Mouse (Mus musculus): ENCODE results near the gene Gfpt2. TPM values are rescaled to one million over a fixed set of nuclear protein-coding genes. Genes with fewer than 3 reads are reported as not detected.

Gfpt2 gene
- total and polyA plus RNA-seq, 2 experiments from 2014 or later = 3.9 to 6.0 TPM

GRCm38 (mm10) chr11:49768781-49769180, 25.2 kb upstream of the Gfpt2 start:
- Histone ChIP-seq H3K4me3 (ENCODE audit: low read depth, low read length) (no peak overlapping the region), H3K9ac (replicated peaks; ENCODE audit: low read length, poor library complexity, severe bottlenecking) (no peak overlapping the region), H3K4me1 (ENCODE audit: insufficient read depth, low read length) (no peaks in the 10 kb centered on the region), H3K9me3 (ENCODE audit: low read length) (no peaks in the 10 kb centered on the region), H3K4me2 (ENCODE audit: low read depth, low read length, poor library complexity, severe bottlenecking) (no peak overlapping the region), H3K27ac (ENCODE audit: low read depth, low read length) (no peak overlapping the region), H3K27me3 (ENCODE audit: insufficient read depth, low read length) (no peaks in the 10 kb centered on the region), H3K36me3 (ENCODE audit: insufficient read depth, low read length) (no peaks in the 10 kb centered on the region)
- ATAC-seq (ENCODE audit: low FRiP score) (no peak), DNase-seq (ENCODE audit: low spot score) (no peak)
- no peak for TF ChIP-seq CTCF (IDR thresholded peaks at IDR 0.05)
- 92% methylated on average over 5 of the region's 5 CpGs for WGBS

GRCm38 (mm10) chr11:49770676-49771550, 23.1 kb upstream of the Gfpt2 start:
- H3K4me2 ChIP-seq (ENCODE audit: low read depth, low read length, poor library complexity, severe bottlenecking) = no peak overlapping the region
- H3K4me3 ChIP-seq (ENCODE audit: low read depth, low read length) = no peak overlapping the region
- H3K9me3 ChIP-seq (ENCODE audit: low read length) = no peaks in the 10 kb centered on the region
- no peak overlapping the region for H3K9ac ChIP-seq (replicated peaks; ENCODE audit: low read length, poor library complexity, severe bottlenecking)
- DNase-seq (ENCODE audit: low spot score) (no peak), ATAC-seq (ENCODE audit: low FRiP score) (no peak)
- H3K27ac ChIP-seq (ENCODE audit: low read depth, low read length) = no peak overlapping the region
- 77% methylated on average over 9 of the region's 9 CpGs for WGBS
- no peaks in the 10 kb centered on the region for H3K27me3 ChIP-seq (ENCODE audit: insufficient read depth, low read length)
- TF ChIP-seq CTCF (IDR thresholded peaks at IDR 0.05) = no peak
- no peaks in the 10 kb centered on the region for H3K4me1 ChIP-seq (ENCODE audit: insufficient read depth, low read length)
- H3K36me3 ChIP-seq (ENCODE audit: insufficient read depth, low read length) = no peaks in the 10 kb centered on the region

- DNase-seq (ENCODE audit: low spot score) = no peak
- Histone ChIP-seq H3K27ac (ENCODE audit: low read depth, low read length) (no peak overlapping the region), H3K9ac (replicated peaks; ENCODE audit: low read length, poor library complexity, severe bottlenecking) (no peak overlapping the region), H3K4me3 (ENCODE audit: low read depth, low read length) (no peak overlapping the region), H3K36me3 (ENCODE audit: insufficient read depth, low read length) (no peaks in the 10 kb centered on the region), H3K4me1 (ENCODE audit: insufficient read depth, low read length) (no peaks in the 10 kb centered on the region), H3K4me2 (ENCODE audit: low read depth, low read length, poor library complexity, severe bottlenecking) (no peak overlapping the region), H3K27me3 (ENCODE audit: insufficient read depth, low read length) (no peaks in the 10 kb centered on the region), H3K9me3 (ENCODE audit: low read length) (no peaks in the 10 kb centered on the region)
- TF ChIP-seq CTCF (IDR thresholded peaks at IDR 0.05) = no peak
- WGBS = 68% methylated on average over 5 of the region's 5 CpGs
- ATAC-seq (ENCODE audit: low FRiP score) = no peak
Observed at GRCm38 (mm10) chr11:49772251-49772650, 21.7 kb upstream of the Gfpt2 start.

- no peak overlapping the region for H3K4me3 ChIP-seq (ENCODE audit: low read depth, low read length)
- H3K4me1 ChIP-seq (ENCODE audit: insufficient read depth, low read length) = no peaks in the 10 kb centered on the region
- no peak for DNase-seq (ENCODE audit: low spot score)
- no peak overlapping the region for H3K27ac ChIP-seq (ENCODE audit: low read depth, low read length)
- no peaks in the 10 kb centered on the region for H3K36me3 ChIP-seq (ENCODE audit: insufficient read depth, low read length)
- no peak for TF ChIP-seq CTCF (IDR thresholded peaks at IDR 0.05)
- H3K27me3 ChIP-seq (ENCODE audit: insufficient read depth, low read length) = no peaks in the 10 kb centered on the region
- H3K9ac ChIP-seq (replicated peaks; ENCODE audit: low read length, poor library complexity, severe bottlenecking) = no peak overlapping the region
- H3K9me3 ChIP-seq (ENCODE audit: low read length) = no peaks in the 10 kb centered on the region
- WGBS = 70% methylated on average over 4 of the region's 4 CpGs
- ATAC-seq (ENCODE audit: low FRiP score) = no peak
- H3K4me2 ChIP-seq (ENCODE audit: low read depth, low read length, poor library complexity, severe bottlenecking) = no peak overlapping the region
Observed at GRCm38 (mm10) chr11:49774894-49775293, 19.1 kb upstream of the Gfpt2 start.

GRCm38 (mm10) chr11:49778844-49779243, 15.1 kb upstream of the Gfpt2 start:
- 89% methylated on average over 6 of the region's 6 CpGs for WGBS
- ATAC-seq (ENCODE audit: low FRiP score) = no peak; the same call in 1 of the 2 replicates

GRCm38 (mm10) chr11:49780161-49780817, 13.7 kb upstream of the Gfpt2 start:
- no peaks in the 10 kb centered on the region for H3K4me1 ChIP-seq (ENCODE audit: insufficient read depth, low read length)
- no peaks in the 10 kb centered on the region for H3K36me3 ChIP-seq (ENCODE audit: insufficient read depth, low read length)
- H3K4me3 ChIP-seq (ENCODE audit: low read depth, low read length) = no peak overlapping the region
- H3K27ac ChIP-seq (ENCODE audit: low read depth, low read length) = no peak overlapping the region
- TF ChIP-seq CTCF (IDR thresholded peaks at IDR 0.05) = no peak
- WGBS = 77% methylated on average over 4 of the region's 4 CpGs
- H3K9ac ChIP-seq (replicated peaks; ENCODE audit: low read length, poor library complexity, severe bottlenecking) = no peak overlapping the region
- DNase-seq (ENCODE audit: low spot score) (no peak), ATAC-seq (ENCODE audit: low FRiP score) (no peak)
- no peaks in the 10 kb centered on the region for H3K9me3 ChIP-seq (ENCODE audit: low read length)
- no peaks in the 10 kb centered on the region for H3K27me3 ChIP-seq (ENCODE audit: insufficient read depth, low read length)
- H3K4me2 ChIP-seq (ENCODE audit: low read depth, low read length, poor library complexity, severe bottlenecking) = no peak overlapping the region

More at GRCm38 (mm10) chr11:49778844-49779243, 15.1 kb upstream of the Gfpt2 start:
- DNase-seq (ENCODE audit: low spot score) = peak; percentile 62
- Histone ChIP-seq H3K36me3 (ENCODE audit: insufficient read depth, low read length) (no peaks in the 10 kb centered on the region), H3K9me3 (ENCODE audit: low read length) (no peaks in the 10 kb centered on the region), H3K4me3 (ENCODE audit: low read depth, low read length) (no peak overlapping the region), H3K27me3 (ENCODE audit: insufficient read depth, low read length) (no peaks in the 10 kb centered on the region), H3K27ac (ENCODE audit: low read depth, low read length) (no peak overlapping the region), H3K4me1 (ENCODE audit: insufficient read depth, low read length) (no peaks in the 10 kb centered on the region), H3K4me2 (ENCODE audit: low read depth, low read length, poor library complexity, severe bottlenecking) (no peak overlapping the region), H3K9ac (replicated peaks; ENCODE audit: low read length, poor library complexity, severe bottlenecking) (no peak overlapping the region)
- no peak for TF ChIP-seq CTCF (IDR thresholded peaks at IDR 0.05)

All from midbrain, postnatal 0 days (tissue).